Mouse (Mus musculus): Measurements from ENCODE around the gene Ero1l.

The Ero1l gene

DNA sequence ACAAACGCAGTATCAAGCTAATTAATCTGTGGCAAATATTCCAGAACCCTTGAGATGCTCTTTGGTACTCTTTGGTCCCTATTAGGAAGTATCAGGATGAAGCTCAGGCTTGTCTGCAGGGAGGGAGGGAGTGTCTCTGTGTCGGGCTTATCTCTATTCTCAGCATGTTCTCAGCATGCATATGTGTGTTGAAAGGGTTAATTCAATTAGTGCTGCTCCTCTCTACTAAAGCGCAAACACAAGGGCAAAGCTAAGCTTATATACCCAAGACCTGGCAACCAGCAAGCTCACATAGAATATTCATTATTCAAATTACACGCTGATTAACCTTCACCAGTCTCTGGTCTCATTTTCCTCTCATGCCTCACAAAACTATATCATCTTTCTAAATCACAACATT, 14.6 kb downstream of the Ero1l start:
- no peak for DNase-seq

DNA sequence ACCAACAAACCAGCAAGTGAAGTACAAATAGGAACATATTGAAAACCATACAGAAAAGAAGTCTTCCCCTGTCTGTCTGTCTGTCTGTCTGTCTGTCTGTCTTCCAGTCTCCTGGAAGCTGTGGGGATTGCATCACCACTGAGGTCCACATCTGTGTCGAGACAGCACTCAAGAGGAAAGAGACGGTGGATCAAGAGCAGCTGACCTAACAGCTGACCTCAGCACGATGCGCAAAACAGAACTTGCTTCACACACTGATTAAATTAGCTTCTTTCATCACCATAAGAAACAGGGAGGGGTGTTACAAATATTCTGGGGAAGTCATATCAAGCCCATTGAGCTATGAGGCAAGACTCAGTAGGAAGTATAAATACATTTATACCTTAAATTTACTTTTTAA, 27.0 kb downstream of the Ero1l start:
- no peak for DNase-seq

DNA sequence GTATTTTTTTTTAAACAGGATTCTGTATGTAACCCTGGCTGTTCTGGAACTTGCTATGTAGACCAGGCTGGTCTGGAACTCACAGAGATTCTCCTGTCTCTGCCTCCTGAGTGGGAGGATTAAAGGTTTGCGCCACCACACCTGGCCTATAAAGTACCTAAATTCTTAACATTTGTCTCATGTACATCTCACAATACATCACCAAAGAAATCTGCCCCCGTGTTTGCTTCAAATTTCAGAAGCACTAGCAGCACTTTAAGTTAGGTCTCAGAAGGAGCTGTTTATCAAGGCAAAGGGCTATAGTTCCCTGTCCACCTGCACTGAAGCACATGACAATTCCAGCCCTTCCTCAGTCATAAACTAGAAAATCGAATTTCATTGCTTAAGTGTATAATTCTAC, 36.5 kb downstream of the Ero1l start:
- DNase-seq, result no peak

DNA sequence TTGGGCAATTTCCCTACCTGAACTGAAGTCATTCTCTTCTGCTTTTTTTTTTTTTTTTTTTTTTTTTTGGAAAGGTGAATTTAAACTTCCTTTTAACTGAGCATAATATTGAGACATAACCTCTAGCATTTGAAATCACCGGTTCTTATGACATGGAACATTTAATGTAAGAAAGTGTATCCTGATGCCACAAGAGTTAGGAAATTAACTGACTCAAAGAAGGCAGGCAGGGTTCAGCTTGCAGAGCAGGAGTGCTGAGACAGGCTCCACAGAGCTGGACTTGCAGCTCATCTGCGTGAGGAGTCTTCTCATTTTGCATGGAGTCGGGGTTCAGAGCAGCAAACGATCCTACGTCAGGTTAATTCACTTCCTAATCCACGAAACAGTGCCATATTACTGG, 42.8 kb downstream of the Ero1l start:
- no peak for DNase-seq

DNA sequence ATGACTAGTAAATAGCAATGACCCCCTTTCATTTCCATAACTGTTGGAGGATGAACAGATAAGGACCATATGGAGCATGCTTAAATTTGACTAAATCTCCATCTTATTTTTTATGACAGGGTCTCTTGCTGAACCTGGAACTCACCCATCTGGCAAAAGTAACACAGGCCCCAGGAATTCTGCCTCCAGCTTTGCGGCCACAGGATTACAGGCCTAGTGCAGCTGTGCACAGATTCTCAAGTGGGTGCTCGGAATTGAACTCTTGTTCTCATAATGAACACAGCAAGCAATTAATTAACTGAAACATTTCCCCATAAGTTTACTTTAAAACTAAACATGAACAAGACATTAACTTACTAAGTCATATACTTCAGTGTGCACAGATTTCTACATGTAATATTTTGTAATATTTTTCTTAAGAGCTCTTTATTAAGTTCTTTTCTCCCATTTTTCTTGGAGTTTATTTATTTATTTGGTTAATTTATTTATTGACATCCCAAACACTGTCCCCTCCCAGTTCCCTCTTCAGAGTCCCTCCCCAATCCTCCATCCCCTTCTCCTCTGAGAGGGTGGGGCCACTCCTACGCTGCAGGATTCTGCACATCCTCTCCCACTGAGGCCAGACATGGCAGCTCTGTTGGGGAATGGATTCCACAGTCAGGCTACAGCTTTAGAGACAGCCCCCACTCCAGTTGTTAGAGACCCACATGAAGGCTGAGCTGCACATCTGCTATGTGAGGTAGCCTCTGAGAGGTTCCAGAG, 54.6 kb downstream of the Ero1l start:
- no peak for DNase-seq

DNA sequence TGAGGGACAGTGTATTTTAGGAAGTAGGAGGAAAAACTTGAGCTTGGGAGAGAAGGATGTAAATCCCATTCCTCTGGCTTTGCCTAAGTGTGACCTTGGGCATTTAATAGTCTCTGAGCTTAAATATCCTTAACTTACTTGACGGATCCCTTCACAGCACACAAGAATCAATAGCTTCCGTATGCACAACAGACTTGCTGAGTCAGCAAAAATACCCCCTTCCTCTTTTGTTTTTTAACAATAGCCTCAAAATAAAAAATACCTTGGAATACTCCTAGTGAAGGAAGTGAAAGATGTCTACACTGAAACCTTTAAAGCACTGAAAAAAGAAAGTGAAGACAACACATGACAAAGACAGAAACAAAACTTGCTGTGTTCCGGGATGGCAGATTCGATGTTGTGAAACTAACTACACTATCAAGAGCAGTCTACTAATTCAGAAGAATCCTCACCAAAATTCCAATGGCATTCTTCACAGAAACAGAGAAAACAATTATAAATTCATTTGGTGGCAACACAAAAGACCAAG, 67.0 kb downstream of the Ero1l start:
- no peak for DNase-seq

DNA sequence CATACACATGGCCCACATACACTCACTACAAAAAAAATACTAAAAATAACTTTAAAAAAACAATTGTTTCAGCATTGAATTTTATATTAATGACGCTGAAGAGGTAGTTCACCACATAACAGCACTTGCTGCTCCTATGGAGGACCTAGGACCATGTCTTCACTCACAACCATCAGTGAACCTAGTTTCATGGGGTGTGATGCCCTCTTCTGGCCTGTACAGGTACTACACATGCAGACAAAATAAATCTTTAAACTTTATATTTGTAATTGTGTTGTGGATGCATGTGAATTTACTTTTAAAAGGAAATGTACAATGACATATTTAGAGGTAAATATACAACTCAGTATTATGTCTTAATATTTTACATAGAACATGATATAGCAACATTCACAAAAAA, 77.0 kb downstream of the Ero1l start:
- DNase-seq, result no peak

DNA sequence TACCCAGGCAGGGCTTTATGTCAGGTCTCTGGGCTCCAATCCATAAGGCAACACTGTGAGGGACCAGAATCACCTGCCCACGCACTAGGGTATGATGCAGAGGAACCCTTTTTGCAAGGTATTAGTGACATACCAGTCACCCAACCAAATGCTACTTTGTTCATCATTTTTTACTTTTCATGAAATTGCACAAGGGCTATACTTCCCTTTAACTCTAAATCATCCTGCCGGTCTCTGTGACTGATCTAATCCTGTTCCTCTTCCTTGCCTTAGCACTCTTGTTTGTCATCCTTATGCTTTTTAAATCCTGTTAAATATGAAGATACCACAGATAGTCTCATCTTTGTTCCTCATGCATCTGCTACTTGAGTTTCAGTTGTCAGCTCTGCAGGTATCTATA, 79.5 kb downstream of the Ero1l start:
- no peak for DNase-seq
